Mouse (Mus musculus) ES-Bruce4 (cell line): Measurements from ENCODE around the gene Usp29. TPM values are rescaled to one million over a fixed set of nuclear protein-coding genes. Genes with fewer than 3 reads are reported as not detected.

ENCODE experiments used
- H3K27ac ChIP-seq: 2 replicates; pipeline ENCODE4 v1.5.1; 2012; ENCODE audit warnings: low read length, inconsistent platforms; ENCODE audit not compliant: insufficient read depth
- H3K27me3 ChIP-seq: 2 replicates; pipeline ENCODE4 v1.6.1; 2012; ENCODE audit warnings: mild to moderate bottlenecking, low read length, inconsistent platforms; ENCODE audit not compliant: control insufficient read depth, poor library complexity, insufficient read depth, severe bottlenecking
- H3K36me3 ChIP-seq: 2 replicates; pipeline ENCODE4 v1.6.1; 2012; ENCODE audit warnings: inconsistent platforms, mild to moderate bottlenecking, low read length, moderate library complexity; ENCODE audit not compliant: control insufficient read depth, poor library complexity, insufficient read depth, severe bottlenecking
- H3K4me1 ChIP-seq: one replicate; pipeline ENCODE4 v1.8.1; 2011; ENCODE audit warnings: low read length; ENCODE audit not compliant: control insufficient read depth, insufficient read depth
- H3K4me3 ChIP-seq: 2 replicates; pipeline ENCODE4 v1.5.1; 2011; ENCODE audit warnings: low read depth, mild to moderate bottlenecking, low read length
- H3K9ac ChIP-seq: 2 replicates; pipeline ENCODE4 v1.6.1; 2012; ENCODE audit warnings: low read depth, mild to moderate bottlenecking, inconsistent platforms; ENCODE audit not compliant: poor library complexity, severe bottlenecking
- H3K9me3 ChIP-seq: replicated peaks from 2 replicates; pipeline ENCODE4 v1.6.1; 2012; ENCODE audit warnings: mild to moderate bottlenecking, low read length, inconsistent platforms; ENCODE audit not compliant: control insufficient read depth, poor library complexity, insufficient read depth, severe bottlenecking
- CTCF ChIP-seq: IDR thresholded peaks from one replicate; pipeline ENCODE4 v1.8.1; 2011; ENCODE audit warnings: low read depth, low read length
- EP300 ChIP-seq: IDR thresholded peaks from 2 replicates; pipeline ENCODE4 v1.6.1; 2011; ENCODE audit warnings: low read depth, low read length; ENCODE audit not compliant: insufficient read depth
- POLR2A ChIP-seq: IDR thresholded peaks from one replicate; pipeline ENCODE4 v1.8.1; 2011; ENCODE audit warnings: low read length; ENCODE audit not compliant: insufficient read depth
- polyA plus RNA-seq: library from polyadenylated mRNA; stranded (reverse); fragments of >200 nt; gene quantifications from 2 replicates; pipeline ENCODE4 v1.2.4, GENCODE M21; 2011; ENCODE audit warnings: low read depth; ENCODE audit not compliant: missing spikeins, insufficient read depth, insufficient read length

Gene Usp29
- polyA plus RNA-seq, 1 experiment, result 12.8 TPM

GRCm38 (mm10) chr7:6799105-6799805 is 68.9 kb downstream of the Usp29 start:
- Histone ChIP-seq H3K27me3 (no peaks in the 10 kb centered on the region), H3K27ac (no peak overlapping the region), H3K4me1 (no peaks in the 10 kb centered on the region), H3K4me3 (no peak overlapping the region), H3K9ac (no peak overlapping the region), H3K9me3 (no peaks in the 10 kb centered on the region), H3K36me3 (no peaks in the 10 kb centered on the region)
- TF ChIP-seq EP300 (no peak), POLR2A (no peak), CTCF (no peak)

- TF ChIP-seq EP300, result no peak
- no peak for TF ChIP-seq CTCF
- TF ChIP-seq POLR2A, result no peak
- H3K9ac ChIP-seq, result no peak overlapping the region
- no peak overlapping the region for H3K27ac ChIP-seq
- no peaks in the 10 kb centered on the region for H3K27me3 ChIP-seq
- no peaks in the 10 kb centered on the region for H3K36me3 ChIP-seq
- no peaks in the 10 kb centered on the region for H3K4me1 ChIP-seq
- H3K4me3 ChIP-seq, result no peak overlapping the region
- H3K9me3 ChIP-seq, result no peaks in the 10 kb centered on the region
These were observed 70.4 kb downstream of the Usp29 start for GRCm38 (mm10) chr7:6800586-6801441.

DNA sequence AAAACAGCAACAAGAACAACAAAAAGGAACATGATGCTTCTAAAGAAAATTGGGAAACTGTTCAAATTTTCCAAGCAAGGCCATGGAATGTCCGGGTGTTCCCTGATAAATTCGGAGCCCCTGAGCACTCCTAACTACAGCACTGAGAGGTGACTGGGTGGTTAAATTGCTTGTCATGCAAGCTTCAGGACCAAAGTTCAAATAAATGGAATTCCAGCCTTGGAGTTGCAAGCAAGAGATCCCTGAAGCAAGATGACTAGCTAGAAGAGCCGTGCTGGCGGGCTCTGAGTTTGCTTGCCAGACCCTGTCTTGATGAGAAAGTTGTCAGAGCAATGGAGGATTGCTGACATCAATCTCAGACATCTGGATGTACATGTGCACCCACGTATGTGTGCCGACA is 71.3 kb downstream of the Usp29 start:
- H3K27me3 ChIP-seq, result no peaks in the 10 kb centered on the region
- H3K36me3 ChIP-seq, result no peaks in the 10 kb centered on the region
- TF ChIP-seq POLR2A (no peak), EP300 (no peak), CTCF (no peak)
- no peak overlapping the region for H3K4me3 ChIP-seq
- no peak overlapping the region for H3K9ac ChIP-seq
- no peaks in the 10 kb centered on the region for H3K9me3 ChIP-seq
- no peaks in the 10 kb centered on the region for H3K4me1 ChIP-seq
- H3K27ac ChIP-seq, result no peak overlapping the region

DNA sequence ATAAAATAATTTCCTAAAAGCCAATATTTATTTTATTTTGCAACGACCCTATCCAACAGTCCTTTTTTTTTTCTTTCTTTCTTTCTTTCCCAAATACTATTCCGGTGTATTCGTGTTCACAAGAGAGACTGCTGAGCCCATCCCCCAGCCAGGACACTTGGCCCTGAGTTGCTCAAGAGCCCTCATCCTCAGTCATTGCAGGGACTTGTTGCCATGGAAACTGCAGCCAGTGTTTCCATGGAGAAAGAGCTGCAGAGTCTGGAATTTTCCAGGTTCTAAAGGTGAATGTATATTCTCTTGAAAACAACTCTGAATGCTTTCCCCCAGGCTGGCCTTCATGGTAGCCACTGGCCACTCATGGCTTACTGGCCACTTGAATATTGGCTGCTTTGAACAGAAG is 80.2 kb downstream of the Usp29 start:
- no peak overlapping the region for H3K4me3 ChIP-seq
- H3K4me1 ChIP-seq, result no peaks in the 10 kb centered on the region
- no peak overlapping the region for H3K9ac ChIP-seq
- H3K9me3 ChIP-seq, result no peaks in the 10 kb centered on the region
- no peaks in the 10 kb centered on the region for H3K27me3 ChIP-seq
- no peak overlapping the region for H3K27ac ChIP-seq
- TF ChIP-seq CTCF (no peak), EP300 (no peak), POLR2A (no peak)
- no peaks in the 10 kb centered on the region for H3K36me3 ChIP-seq

GRCm38 (mm10) chr7:6814971-6815370 is 84.6 kb downstream of the Usp29 start:
- Histone ChIP-seq H3K4me1 (no peaks in the 10 kb centered on the region), H3K27ac (no peak overlapping the region), H3K9ac (no peak overlapping the region), H3K36me3 (no peaks in the 10 kb centered on the region), H3K9me3 (no peaks in the 10 kb centered on the region), H3K4me3 (no peak overlapping the region), H3K27me3 (no peaks in the 10 kb centered on the region)
- TF ChIP-seq POLR2A (no peak), EP300 (no peak), CTCF (no peak)

DNA sequence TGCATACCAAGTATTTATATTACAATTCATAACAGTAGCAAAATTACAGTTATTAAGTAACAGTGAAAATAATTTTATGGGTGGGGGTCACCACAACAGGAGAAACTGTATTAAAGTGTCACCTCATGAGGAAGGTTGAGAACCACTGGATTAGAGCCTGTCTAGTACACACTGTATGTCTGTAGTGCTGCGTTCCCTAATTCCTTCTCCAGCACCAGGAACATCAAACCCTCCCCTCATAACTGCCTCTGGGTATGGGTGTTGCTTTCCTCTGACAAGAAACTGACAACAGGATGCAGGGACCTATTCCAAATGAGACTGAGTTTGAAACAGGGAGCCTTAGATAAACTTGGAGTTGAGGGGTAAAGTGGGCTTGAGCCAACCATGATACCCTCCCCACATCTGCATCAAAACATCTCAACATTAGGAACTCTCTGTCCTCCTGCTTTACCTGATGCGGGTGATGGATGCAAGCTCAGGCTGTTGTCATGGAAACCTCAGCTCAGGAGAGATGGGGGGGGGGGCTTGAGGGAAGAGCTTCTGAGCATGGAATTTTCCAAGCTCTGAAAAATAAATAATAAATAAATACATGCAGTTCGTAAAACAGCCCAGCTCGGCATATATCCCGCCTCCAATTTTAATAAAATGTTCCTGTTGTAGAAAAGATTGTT is 86.5 kb downstream of the Usp29 start:
- TF ChIP-seq CTCF (no peak), EP300 (no peak)
- Histone ChIP-seq H3K27ac (no peak overlapping the region), H3K27me3 (no peaks in the 10 kb centered on the region), H3K36me3 (no peaks in the 10 kb centered on the region), H3K4me1 (no peaks in the 10 kb centered on the region), H3K9me3 (no peaks in the 10 kb centered on the region; the same call in 1 of the 2 replicates), H3K9ac (no peak overlapping the region), H3K4me3 (no peak overlapping the region)
